Mouse (Mus musculus): ENCODE data around the gene Ptprs. TPM values are rescaled to one million over a fixed set of nuclear protein-coding genes. Genes with fewer than 3 reads are reported as not detected.

Gene Ptprs
- polyA plus RNA-seq, 1 experiment from 2014 or later, result 118 TPM

- Histone ChIP-seq H3K27me3 (no peaks in the 10 kb centered on the region), H3K4me3 (replicated peaks) (no peak overlapping the region), H3K27ac (replicated peaks) (no peak overlapping the region), H3K4me2 (replicated peaks) (no peak overlapping the region), H3K4me1 (peaks cover 4% of the 10 kb centered on the region), H3K9me3 (replicated peaks) (no peaks in the 10 kb centered on the region), H3K36me3 (peaks cover 92% of the 10 kb centered on the region), H3K9ac (no peak overlapping the region)
- ATAC-seq (ENCODE audit: insufficient number of reproducible peaks, low FRiP score, low TSS enrichment, low read depth), result no peak
- WGBS, result 95% methylated on average over 2 of the region's 2 CpGs
Measured at GRCm38 (mm10) chr17:56420022-56420421, 56.3 kb downstream of the Ptprs start.

GRCm38 (mm10) chr17:56418304-56418703 lies 58.0 kb downstream of the Ptprs start:
- Histone ChIP-seq H3K36me3 (peaks cover 96% of the 10 kb centered on the region), H3K4me2 (replicated peaks) (no peak overlapping the region), H3K27me3 (no peaks in the 10 kb centered on the region), H3K4me1 (no peaks in the 10 kb centered on the region), H3K27ac (replicated peaks) (no peak overlapping the region), H3K4me3 (replicated peaks) (no peak overlapping the region), H3K9me3 (replicated peaks) (no peaks in the 10 kb centered on the region), H3K9ac (no peak overlapping the region)
- 81% methylated on average over 12 of the region's 12 CpGs for WGBS
- no peak for ATAC-seq (ENCODE audit: insufficient number of reproducible peaks, low FRiP score, low TSS enrichment, low read depth)

GRCm38 (mm10) chr17:56414785-56415184 lies 61.5 kb downstream of the Ptprs start:
- Histone ChIP-seq H3K9me3 (replicated peaks) (no peaks in the 10 kb centered on the region), H3K36me3 (peaks cover 94% of the 10 kb centered on the region), H3K9ac (no peak overlapping the region), H3K4me2 (replicated peaks) (no peak overlapping the region), H3K4me3 (replicated peaks) (no peak overlapping the region), H3K4me1 (peaks cover 4% of the 10 kb centered on the region; the same call in 1 of the 2 replicates), H3K27me3 (no peaks in the 10 kb centered on the region), H3K27ac (replicated peaks) (no peak overlapping the region)
- ATAC-seq (ENCODE audit: insufficient number of reproducible peaks, low FRiP score, low TSS enrichment, low read depth), result no peak
- WGBS, result 90% methylated on average over 9 of the region's 9 CpGs

- WGBS, result 78% methylated on average over 13 of the region's 13 CpGs
- no peak for ATAC-seq (ENCODE audit: insufficient number of reproducible peaks, low FRiP score, low TSS enrichment, low read depth)
- H3K36me3 ChIP-seq, result peaks cover 78% of the 10 kb centered on the region
Measured at GRCm38 (mm10) chr17:56413113-56413512, 63.2 kb downstream of the Ptprs start.

GRCm38 (mm10) chr17:56411437-56411836 lies 64.8 kb downstream of the Ptprs start:
- Histone ChIP-seq H3K4me3 (replicated peaks) (no peak overlapping the region), H3K36me3 (peaks cover 62% of the 10 kb centered on the region), H3K27ac (replicated peaks) (no peak overlapping the region), H3K4me1 (peaks cover 14% of the 10 kb centered on the region), H3K9me3 (replicated peaks) (no peaks in the 10 kb centered on the region), H3K4me2 (replicated peaks) (no peak overlapping the region), H3K9ac (no peak overlapping the region), H3K27me3 (no peaks in the 10 kb centered on the region)
- no peak for ATAC-seq (ENCODE audit: insufficient number of reproducible peaks, low FRiP score, low TSS enrichment, low read depth)
- WGBS, result 95% methylated on average over 7 of the region's 7 CpGs

More at GRCm38 (mm10) chr17:56413113-56413512, 63.2 kb downstream of the Ptprs start:
- no peak overlapping the region for H3K4me3 ChIP-seq (replicated peaks)
- no peaks in the 10 kb centered on the region for H3K9me3 ChIP-seq (replicated peaks)
- H3K9ac ChIP-seq, result no peak overlapping the region
- H3K27ac ChIP-seq (replicated peaks), result no peak overlapping the region
- H3K4me2 ChIP-seq (replicated peaks), result no peak overlapping the region
- H3K4me1 ChIP-seq, result peaks cover 9% of the 10 kb centered on the region; the same call in 1 of the 2 replicates
- no peaks in the 10 kb centered on the region for H3K27me3 ChIP-seq

- no peaks in the 10 kb centered on the region for H3K9me3 ChIP-seq (replicated peaks)
- no peak overlapping the region for H3K27ac ChIP-seq (replicated peaks)
- no peak for ATAC-seq (ENCODE audit: insufficient number of reproducible peaks, low FRiP score, low TSS enrichment, low read depth)
- H3K36me3 ChIP-seq, result peaks cover 49% of the 10 kb centered on the region
- no peak overlapping the region for H3K4me2 ChIP-seq (replicated peaks)
- H3K4me1 ChIP-seq, result peaks cover 20% of the 10 kb centered on the region
- 27% methylated on average over 8 of the region's 8 CpGs for WGBS
- H3K4me3 ChIP-seq (replicated peaks), result no peak overlapping the region
- H3K9ac ChIP-seq, result no peak overlapping the region
- H3K27me3 ChIP-seq, result no peaks in the 10 kb centered on the region
Measured at GRCm38 (mm10) chr17:56409759-56410158, 66.5 kb downstream of the Ptprs start.

- H3K36me3 ChIP-seq, result peaks cover 46% of the 10 kb centered on the region
- WGBS, result 39% methylated on average over 13 of the region's 13 CpGs
- H3K27ac ChIP-seq (replicated peaks), result no peak overlapping the region
Measured at GRCm38 (mm10) chr17:56408965-56409625, 67.2 kb downstream of the Ptprs start.

GRCm38 (mm10) chr17:56407379-56407778 lies 68.9 kb downstream of the Ptprs start:
- peak overlapping the region; percentile 55; the same call in 1 of the 2 replicates for H3K27ac ChIP-seq (replicated peaks)
- peaks cover 20% of the 10 kb centered on the region for H3K4me1 ChIP-seq
- H3K9ac ChIP-seq, result no peak overlapping the region
- ATAC-seq (ENCODE audit: insufficient number of reproducible peaks, low FRiP score, low TSS enrichment, low read depth), result no peak
- 55% methylated on average over 8 of the region's 8 CpGs for WGBS
- H3K4me2 ChIP-seq (replicated peaks), result no peak overlapping the region
- no peaks in the 10 kb centered on the region for H3K27me3 ChIP-seq
- no peaks in the 10 kb centered on the region for H3K9me3 ChIP-seq (replicated peaks)
- no peak overlapping the region for H3K4me3 ChIP-seq (replicated peaks)
- peaks cover 42% of the 10 kb centered on the region for H3K36me3 ChIP-seq

More at GRCm38 (mm10) chr17:56408965-56409625, 67.2 kb downstream of the Ptprs start:
- Histone ChIP-seq H3K4me2 (replicated peaks) (no peak overlapping the region), H3K27me3 (no peaks in the 10 kb centered on the region), H3K4me1 (peaks cover 20% of the 10 kb centered on the region), H3K4me3 (replicated peaks) (no peak overlapping the region), H3K9ac (no peak overlapping the region), H3K9me3 (replicated peaks) (no peaks in the 10 kb centered on the region)
- ATAC-seq (ENCODE audit: insufficient number of reproducible peaks, low FRiP score, low TSS enrichment, low read depth), result no peak

GRCm38 (mm10) chr17:56406878-56407277 lies 69.4 kb downstream of the Ptprs start:
- 57% methylated on average over 4 of the region's 4 CpGs for WGBS
- Histone ChIP-seq H3K4me2 (replicated peaks) (no peak overlapping the region), H3K27me3 (no peaks in the 10 kb centered on the region), H3K4me1 (peaks cover 20% of the 10 kb centered on the region), H3K36me3 (peaks cover 42% of the 10 kb centered on the region), H3K9me3 (replicated peaks) (no peaks in the 10 kb centered on the region), H3K4me3 (replicated peaks) (no peak overlapping the region), H3K27ac (replicated peaks) (peak overlapping the region; percentile 55), H3K9ac (no peak overlapping the region)
- ATAC-seq (ENCODE audit: insufficient number of reproducible peaks, low FRiP score, low TSS enrichment, low read depth), result no peak

- ATAC-seq (ENCODE audit: insufficient number of reproducible peaks, low FRiP score, low TSS enrichment, low read depth), result no peak
- H3K36me3 ChIP-seq, result peaks cover 42% of the 10 kb centered on the region
- no peaks in the 10 kb centered on the region for H3K27me3 ChIP-seq
- H3K9ac ChIP-seq, result no peak overlapping the region
- no peak overlapping the region for H3K4me3 ChIP-seq (replicated peaks)
- WGBS, result 75% methylated on average over 14 of the region's 14 CpGs
- no peak overlapping the region for H3K4me2 ChIP-seq (replicated peaks)
- peak overlapping the region; percentile 55 for H3K27ac ChIP-seq (replicated peaks)
- peaks cover 20% of the 10 kb centered on the region for H3K4me1 ChIP-seq
- H3K9me3 ChIP-seq (replicated peaks), result no peaks in the 10 kb centered on the region
Measured at GRCm38 (mm10) chr17:56405856-56406840, 70.1 kb downstream of the Ptprs start.

GRCm38 (mm10) chr17:56405341-56405740 lies 70.9 kb downstream of the Ptprs start:
- Histone ChIP-seq H3K4me2 (replicated peaks) (no peak overlapping the region), H3K27ac (replicated peaks) (no peak overlapping the region), H3K4me3 (replicated peaks) (no peak overlapping the region), H3K27me3 (no peaks in the 10 kb centered on the region), H3K4me1 (peaks cover 20% of the 10 kb centered on the region), H3K36me3 (peaks cover 44% of the 10 kb centered on the region), H3K9me3 (replicated peaks) (no peaks in the 10 kb centered on the region), H3K9ac (no peak overlapping the region)
- ATAC-seq (ENCODE audit: insufficient number of reproducible peaks, low FRiP score, low TSS enrichment, low read depth), result no peak
- 80% methylated on average over 3 of the region's 3 CpGs for WGBS

Data from embryonic facial prominence, embryonic 15.5 days (tissue).